Mouse (Mus musculus) erythroblast, embryonic 14.5 days (primary cell): ENCODE data around the gene Msmp. TPM values are rescaled to one million over a fixed set of nuclear protein-coding genes. Genes with fewer than 3 reads are reported as not detected.

Source experiments
- H3K27me3 ChIP-seq: 2 replicates; pipeline ENCODE4 v1.6.1; 2012; ENCODE audit warnings: inconsistent platforms; ENCODE audit not compliant: control insufficient read depth
- H3K36me3 ChIP-seq: 2 replicates; pipeline ENCODE4 v1.6.1; 2012; ENCODE audit warnings: mild to moderate bottlenecking, inconsistent platforms; ENCODE audit not compliant: control insufficient read depth
- H3K4me1 ChIP-seq: 2 replicates; pipeline ENCODE4 v1.6.1; 2012; ENCODE audit warnings: inconsistent platforms; ENCODE audit not compliant: control insufficient read depth
- H3K4me3 ChIP-seq: replicated peaks from 2 replicates; pipeline ENCODE3; 2012; ENCODE audit warnings: moderate library complexity, mild to moderate bottlenecking, inconsistent platforms
- H3K9me3 ChIP-seq: 2 replicates; pipeline ENCODE4 v1.6.1; 2012; ENCODE audit warnings: low read length, inconsistent platforms, mixed read lengths; ENCODE audit not compliant: control insufficient read depth
- GATA1 ChIP-seq: IDR thresholded peaks from 2 replicates; pipeline ENCODE4 v1.6.1; 2012; ENCODE audit warnings: low read length, inconsistent platforms, mixed read lengths
- TAL1 ChIP-seq: IDR thresholded peaks from 3 replicates; pipeline ENCODE4 v1.6.1; 2012; ENCODE audit warnings: low read length, inconsistent platforms, mixed read lengths
- polyA plus RNA-seq: library from polyadenylated mRNA; stranded (reverse); fragments of >175 nt; gene quantifications from 2 replicates; pipeline ENCODE4 v1.2.3, GENCODE M21; 2012

The Msmp gene
- polyA plus RNA-seq, 1 experiment: not detected

DNA sequence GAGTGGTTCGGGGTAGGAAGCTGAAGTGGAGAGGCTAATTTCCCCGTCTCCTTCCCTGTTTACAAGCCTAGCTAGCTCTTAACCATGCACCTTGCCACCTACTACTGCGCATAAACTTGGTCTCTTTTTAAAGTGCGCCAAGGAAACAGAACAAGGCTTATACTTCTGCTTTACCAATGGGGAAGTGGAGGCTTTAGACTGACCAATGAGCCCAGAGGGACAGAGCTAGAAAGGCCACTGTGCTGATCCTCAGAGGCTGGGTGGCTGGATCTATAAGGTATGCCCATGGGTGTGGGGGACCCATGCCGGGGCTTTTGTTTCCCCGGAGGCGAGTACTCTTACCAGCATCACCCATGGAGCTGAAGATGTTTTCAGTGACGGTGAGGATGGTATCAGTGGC, 37.1 kb downstream of the Msmp start:
- H3K9me3 ChIP-seq: peaks cover 2% of the 10 kb centered on the region
- H3K27me3 ChIP-seq: no peaks in the 10 kb centered on the region; the same call in 1 of the 2 replicates
- peaks cover 100% of the 10 kb centered on the region for H3K36me3 ChIP-seq
- no peak overlapping the region for H3K4me3 ChIP-seq
- TF ChIP-seq GATA1: no peak
- no peak for TF ChIP-seq TAL1
- H3K4me1 ChIP-seq: no peaks in the 10 kb centered on the region

DNA sequence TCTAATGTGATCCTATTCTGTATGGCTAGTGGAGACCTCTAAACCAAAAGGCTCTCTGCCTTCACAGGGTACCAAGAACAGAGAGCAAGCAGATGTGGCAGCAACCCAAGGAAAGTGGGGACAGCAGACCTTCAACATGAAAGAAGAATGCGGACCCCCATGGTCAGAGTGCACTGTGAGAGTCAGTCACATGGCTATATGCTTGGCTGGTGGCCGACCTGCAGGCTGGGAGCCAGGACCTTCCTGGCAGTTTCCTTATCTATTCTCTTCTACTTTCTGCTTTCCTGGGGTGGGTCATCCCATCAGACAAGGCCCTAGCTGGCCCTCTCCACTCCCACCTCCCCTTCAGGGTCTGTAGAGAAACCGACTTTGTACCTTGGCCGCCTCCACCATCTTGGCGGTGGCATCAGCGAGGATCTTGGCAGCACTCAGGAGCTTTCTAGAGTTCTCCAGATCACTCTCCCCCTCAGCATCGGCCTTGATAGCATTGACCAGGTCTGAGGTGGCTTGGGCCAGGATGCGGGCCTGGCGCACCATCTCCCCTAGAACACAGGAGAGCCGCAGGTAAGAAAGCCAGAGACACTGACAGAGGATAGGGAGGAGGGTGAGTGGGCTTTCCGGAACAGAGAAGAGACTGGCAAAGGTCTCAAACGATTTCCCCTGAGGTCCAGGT, 37.8 kb downstream of the Msmp start:
- H3K27me3 ChIP-seq: no peaks in the 10 kb centered on the region
- TF ChIP-seq TAL1 (no peak), GATA1 (no peak)
- H3K4me1 ChIP-seq: no peaks in the 10 kb centered on the region
- no peaks in the 10 kb centered on the region for H3K9me3 ChIP-seq
- H3K36me3 ChIP-seq: peaks cover 100% of the 10 kb centered on the region
- H3K4me3 ChIP-seq: no peak overlapping the region

DNA sequence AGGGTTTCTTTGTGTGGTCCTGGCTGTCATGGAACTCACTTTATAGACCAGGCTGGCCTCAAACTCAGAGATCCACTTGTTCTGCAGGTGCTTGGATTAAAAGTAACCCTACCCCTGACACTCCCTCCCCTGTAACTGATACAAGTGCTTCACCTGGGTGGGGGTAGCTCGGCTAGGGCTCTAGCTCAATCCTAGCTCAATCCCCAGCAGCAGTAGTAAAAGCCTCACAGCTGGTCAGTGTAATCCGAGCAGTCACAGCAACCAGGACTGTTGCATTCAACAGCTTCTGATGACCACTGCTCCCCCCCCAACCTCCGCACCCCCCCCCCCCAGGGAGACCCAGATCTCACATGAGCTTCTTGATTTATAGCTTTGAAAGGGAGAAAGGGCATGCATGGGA, 42.2 kb downstream of the Msmp start:
- peaks cover 100% of the 10 kb centered on the region for H3K36me3 ChIP-seq
- H3K4me3 ChIP-seq: no peak overlapping the region
- H3K9me3 ChIP-seq: no peaks in the 10 kb centered on the region

DNA sequence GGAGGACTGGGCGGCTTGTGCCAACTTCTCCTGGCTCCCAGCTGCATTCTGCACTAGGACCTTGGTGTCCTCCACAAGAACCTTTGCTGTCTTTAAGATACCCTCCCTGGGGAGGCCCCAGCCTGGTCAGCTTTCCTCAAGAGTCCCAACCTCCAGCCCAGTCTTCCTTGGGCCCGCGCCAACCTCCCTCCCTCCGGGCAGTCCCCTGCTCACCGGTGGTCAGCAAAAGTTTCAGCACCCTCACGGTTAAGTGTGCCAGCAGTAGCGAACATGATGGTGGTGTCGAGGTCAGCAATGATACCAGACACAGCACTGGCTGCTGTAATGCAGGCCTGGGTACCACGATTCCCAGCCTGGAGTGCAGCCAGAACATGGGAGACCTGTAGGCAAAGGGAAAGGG, 48.3 kb downstream of the Msmp start:
- TF ChIP-seq GATA1 (no peak), TAL1 (no peak)
- H3K36me3 ChIP-seq: peaks cover 100% of the 10 kb centered on the region

More for the DNA sequence above, 42.2 kb downstream of the Msmp start:
- H3K27me3 ChIP-seq: no peaks in the 10 kb centered on the region
- H3K4me1 ChIP-seq: no peaks in the 10 kb centered on the region
- TF ChIP-seq TAL1: no peak
- no peak for TF ChIP-seq GATA1

DNA sequence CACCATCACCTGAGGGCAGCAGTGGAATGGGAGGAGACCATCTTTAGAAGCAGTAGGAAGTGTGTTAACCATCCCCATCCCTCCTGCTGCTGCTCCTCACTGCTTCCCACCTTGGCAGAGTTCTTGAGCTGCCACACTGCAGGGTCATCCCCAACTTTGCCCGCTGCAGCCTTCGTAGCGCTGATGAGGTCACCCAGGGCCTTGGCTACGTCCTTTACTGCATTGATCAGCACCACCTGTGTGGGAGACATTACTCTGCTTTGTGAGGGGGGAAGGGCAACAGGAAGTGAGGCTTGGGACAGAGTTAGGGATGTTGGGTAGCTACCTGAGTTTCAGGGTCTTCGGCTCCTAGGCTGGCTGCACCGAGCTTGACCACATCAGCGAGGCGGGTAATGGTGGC, 48.7 kb downstream of the Msmp start:
- H3K27me3 ChIP-seq: no peaks in the 10 kb centered on the region
- no peak overlapping the region for H3K4me3 ChIP-seq
- peaks cover 1% of the 10 kb centered on the region; the same call in 1 of the 2 replicates for H3K4me1 ChIP-seq
- peaks cover 100% of the 10 kb centered on the region for H3K36me3 ChIP-seq
- H3K9me3 ChIP-seq: no peaks in the 10 kb centered on the region
- TF ChIP-seq TAL1 (no peak), GATA1 (no peak)

More for the DNA sequence above, 48.3 kb downstream of the Msmp start:
- Histone ChIP-seq H3K4me3 (no peak overlapping the region), H3K9me3 (no peaks in the 10 kb centered on the region), H3K4me1 (no peaks in the 10 kb centered on the region; the same call in 1 of the 2 replicates), H3K27me3 (no peaks in the 10 kb centered on the region)

DNA sequence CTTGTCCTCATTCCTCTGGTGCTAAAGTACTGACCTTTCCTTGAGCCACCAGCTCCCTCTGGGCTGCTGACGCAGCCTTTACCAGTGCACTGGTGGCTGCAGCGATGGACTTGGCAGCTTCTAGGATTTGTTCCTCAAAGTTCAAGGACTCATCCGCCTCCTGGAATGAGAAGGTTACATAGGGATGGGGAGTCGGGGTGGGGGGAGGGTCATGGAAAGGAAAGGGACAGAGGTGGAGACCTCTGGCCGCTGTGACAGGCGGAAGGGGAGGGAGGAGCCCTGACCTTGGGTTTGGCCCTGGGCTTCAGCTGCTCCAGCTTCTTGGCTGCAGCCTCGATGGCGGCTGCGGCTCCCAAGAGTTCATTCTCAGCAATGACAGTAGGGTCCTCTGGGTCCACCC, 51.0 kb downstream of the Msmp start:
- peaks cover 85% of the 10 kb centered on the region for H3K36me3 ChIP-seq
- TF ChIP-seq TAL1 (no peak), GATA1 (no peak)
- H3K4me1 ChIP-seq: peaks cover 14% of the 10 kb centered on the region
- no peak overlapping the region for H3K4me3 ChIP-seq
- H3K9me3 ChIP-seq: no peaks in the 10 kb centered on the region; the same call in 1 of the 2 replicates
- H3K27me3 ChIP-seq: no peaks in the 10 kb centered on the region; the same call in 1 of the 2 replicates

Other genes with a start within 250 kb of the Msmp start
- 0.03 TPM in 1 of 2 replicates, not detected in the other for gene Rusc2, start 202.5 kb downstream of the Msmp start, polyA plus RNA-seq
- gene Fam166b, start 155.4 kb downstream of the Msmp start, polyA plus RNA-seq: 0.05 and 0.10 TPM in 2 replicates
- gene Tesk1, start 142.6 kb downstream of the Msmp start, polyA plus RNA-seq: 1.6 and 1.9 TPM in 2 replicates
- 0.09 TPM in 1 of 2 replicates, not detected in the other for gene Cd72, start 129.9 kb downstream of the Msmp start, polyA plus RNA-seq
- not detected in 2 replicates for gene Sit1, start 100.8 kb downstream of the Msmp start, polyA plus RNA-seq
- 10.5 and 12.4 TPM in 2 replicates for gene Ccdc107, start 91.6 kb downstream of the Msmp start, polyA plus RNA-seq
- gene Arhgef39, start 84.8 kb downstream of the Msmp start, polyA plus RNA-seq: 9.4 and 10.5 TPM in 2 replicates
- gene Car9, start 77.5 kb downstream of the Msmp start, polyA plus RNA-seq: not detected in 2 replicates
- 0.13 TPM in 1 of 2 replicates, not detected in the other for gene Tpm2, start 60.7 kb downstream of the Msmp start, polyA plus RNA-seq
- gene Creb3, start 22.2 kb downstream of the Msmp start, polyA plus RNA-seq: 0.10 and 0.20 TPM in 2 replicates
- gene Tln1, start 21.8 kb downstream of the Msmp start, polyA plus RNA-seq: 17.6 and 19.2 TPM in 2 replicates
- 3.5 and 7.2 TPM in 2 replicates for gene Rgp1, start 5.8 kb downstream of the Msmp start, polyA plus RNA-seq
- 0.70 and 1.1 TPM in 2 replicates for gene Gba2, start 5.6 kb downstream of the Msmp start, polyA plus RNA-seq
- 0.15 TPM in 1 of 2 replicates, not detected in the other for gene Npr2, start 47.4 kb upstream of the Msmp start, polyA plus RNA-seq
- not detected in 2 replicates for gene Spag8, start 69.1 kb upstream of the Msmp start, polyA plus RNA-seq
- gene Hint2, start 72.0 kb upstream of the Msmp start, polyA plus RNA-seq: 3.9 and 4.6 TPM in 2 replicates
- gene Tmem8b, start 84.5 kb upstream of the Msmp start, polyA plus RNA-seq: 0.03 and 0.11 TPM in 2 replicates
- gene Fam221b, start 84.7 kb upstream of the Msmp start, polyA plus RNA-seq: 0.03 and 0.04 TPM in 2 replicates
- gene Olfr70, start 116.3 kb upstream of the Msmp start, polyA plus RNA-seq: not detected in 2 replicates
- not detected in 2 replicates for gene Olfr71, start 125.8 kb upstream of the Msmp start, polyA plus RNA-seq
- gene Hrct1, start 142.7 kb upstream of the Msmp start, polyA plus RNA-seq: not detected in 2 replicates
- gene Spaar, start 145.5 kb upstream of the Msmp start, polyA plus RNA-seq: not detected in 2 replicates
- gene Olfr159, start 186.5 kb upstream of the Msmp start, polyA plus RNA-seq: not detected in 2 replicates
- not detected in 2 replicates for gene Olfr156, start 239.4 kb upstream of the Msmp start, polyA plus RNA-seq